Mouse (Mus musculus): ENCODE results near the gene Hoxc10. TPM values are rescaled to one million over a fixed set of nuclear protein-coding genes. Genes with fewer than 3 reads are reported as not detected.

The Hoxc10 gene
- polyA plus RNA-seq, 1 experiment = 16.4 TPM

- H3K27ac ChIP-seq (ENCODE audit: insufficient read depth, low read depth, low read length) = no peak overlapping the region
- no peak for TF ChIP-seq POLR2A (IDR thresholded peaks at IDR 0.05; ENCODE audit: low read depth, low read length)
- no peak for DNase-seq
- WGBS = 1% methylated on average over 24 of the region's 24 CpGs
- H3K4me3 ChIP-seq (ENCODE audit: insufficient read depth, low read depth, low read length) = no peak overlapping the region
- no peaks in the 10 kb centered on the region for H3K4me1 ChIP-seq (ENCODE audit: control insufficient read depth, insufficient read depth, low read length)
- no peaks in the 10 kb centered on the region for H3K36me3 ChIP-seq (ENCODE audit: control insufficient read depth, insufficient read depth, low read length)
- peaks cover 25% of the 10 kb centered on the region for H3K27me3 ChIP-seq (replicated peaks; ENCODE audit: control insufficient read depth, insufficient read depth, low read length)
Observed at GRCm38 (mm10) chr15:102922012-102922362, 44.6 kb upstream of the Hoxc10 start.

GRCm38 (mm10) chr15:102922636-102923500, 43.7 kb upstream of the Hoxc10 start:
- Histone ChIP-seq H3K27ac (ENCODE audit: insufficient read depth, low read depth, low read length) (no peak overlapping the region), H3K4me3 (ENCODE audit: insufficient read depth, low read depth, low read length) (no peak overlapping the region), H3K4me1 (ENCODE audit: control insufficient read depth, insufficient read depth, low read length) (no peaks in the 10 kb centered on the region), H3K27me3 (replicated peaks; ENCODE audit: control insufficient read depth, insufficient read depth, low read length) (peaks cover 27% of the 10 kb centered on the region), H3K36me3 (ENCODE audit: control insufficient read depth, insufficient read depth, low read length) (no peaks in the 10 kb centered on the region)
- no peak for DNase-seq
- WGBS = 37% methylated on average over 6 of the region's 6 CpGs
- TF ChIP-seq POLR2A (IDR thresholded peaks at IDR 0.05; ENCODE audit: low read depth, low read length) (no peak), CTCF (conservative IDR thresholded peaks at IDR 0.05; ENCODE audit: insufficient read depth, insufficient read length, low read depth, low read length) (no peak)

- TF ChIP-seq POLR2A (IDR thresholded peaks at IDR 0.05; ENCODE audit: low read depth, low read length) (no peak), CTCF (conservative IDR thresholded peaks at IDR 0.05; ENCODE audit: insufficient read depth, insufficient read length, low read depth, low read length) (no peak)
- Histone ChIP-seq H3K27ac (ENCODE audit: insufficient read depth, low read depth, low read length) (no peak overlapping the region), H3K36me3 (ENCODE audit: control insufficient read depth, insufficient read depth, low read length) (no peaks in the 10 kb centered on the region), H3K4me1 (ENCODE audit: control insufficient read depth, insufficient read depth, low read length) (no peaks in the 10 kb centered on the region), H3K4me3 (ENCODE audit: insufficient read depth, low read depth, low read length) (no peak overlapping the region), H3K27me3 (replicated peaks; ENCODE audit: control insufficient read depth, insufficient read depth, low read length) (peaks cover 11% of the 10 kb centered on the region)
- no peak for DNase-seq
- 5% methylated on average over 40 of the region's 40 CpGs for WGBS
Observed at GRCm38 (mm10) chr15:102927032-102927645, 39.5 kb upstream of the Hoxc10 start.

GRCm38 (mm10) chr15:102931706-102932358, 34.8 kb upstream of the Hoxc10 start:
- no peak for DNase-seq
- H3K4me1 ChIP-seq (ENCODE audit: control insufficient read depth, insufficient read depth, low read length) = no peaks in the 10 kb centered on the region
- WGBS = 8% methylated on average over 23 of the region's 23 CpGs
- H3K4me3 ChIP-seq (ENCODE audit: insufficient read depth, low read depth, low read length) = no peak overlapping the region
- peaks cover 16% of the 10 kb centered on the region for H3K27me3 ChIP-seq (replicated peaks; ENCODE audit: control insufficient read depth, insufficient read depth, low read length)
- H3K36me3 ChIP-seq (ENCODE audit: control insufficient read depth, insufficient read depth, low read length) = no peaks in the 10 kb centered on the region
- no peak overlapping the region for H3K27ac ChIP-seq (ENCODE audit: insufficient read depth, low read depth, low read length)
- no peak for TF ChIP-seq CTCF (conservative IDR thresholded peaks at IDR 0.05; ENCODE audit: insufficient read depth, insufficient read length, low read depth, low read length)
- no peak for TF ChIP-seq POLR2A (IDR thresholded peaks at IDR 0.05; ENCODE audit: low read depth, low read length)

GRCm38 (mm10) chr15:102934438-102934837, 32.2 kb upstream of the Hoxc10 start:
- H3K4me3 ChIP-seq (ENCODE audit: insufficient read depth, low read depth, low read length) = no peak overlapping the region
- WGBS = 11% methylated on average over 12 of the region's 12 CpGs
- H3K4me1 ChIP-seq (ENCODE audit: control insufficient read depth, insufficient read depth, low read length) = no peaks in the 10 kb centered on the region
- no peak for DNase-seq
- no peak overlapping the region for H3K27ac ChIP-seq (ENCODE audit: insufficient read depth, low read depth, low read length)
- no peaks in the 10 kb centered on the region for H3K36me3 ChIP-seq (ENCODE audit: control insufficient read depth, insufficient read depth, low read length)
- H3K27me3 ChIP-seq (replicated peaks; ENCODE audit: control insufficient read depth, insufficient read depth, low read length) = peaks cover 20% of the 10 kb centered on the region
- TF ChIP-seq CTCF (conservative IDR thresholded peaks at IDR 0.05; ENCODE audit: insufficient read depth, insufficient read length, low read depth, low read length) (no peak), POLR2A (IDR thresholded peaks at IDR 0.05; ENCODE audit: low read depth, low read length) (no peak)

- no peak for DNase-seq
- H3K36me3 ChIP-seq (ENCODE audit: control insufficient read depth, insufficient read depth, low read length) = no peaks in the 10 kb centered on the region
- no peak overlapping the region for H3K27ac ChIP-seq (ENCODE audit: insufficient read depth, low read depth, low read length)
- H3K4me1 ChIP-seq (ENCODE audit: control insufficient read depth, insufficient read depth, low read length) = no peaks in the 10 kb centered on the region
- WGBS = 3% methylated on average over 27 of the region's 27 CpGs
- no peak overlapping the region for H3K4me3 ChIP-seq (ENCODE audit: insufficient read depth, low read depth, low read length)
- peaks cover 20% of the 10 kb centered on the region for H3K27me3 ChIP-seq (replicated peaks; ENCODE audit: control insufficient read depth, insufficient read depth, low read length)
- TF ChIP-seq CTCF (conservative IDR thresholded peaks at IDR 0.05; ENCODE audit: insufficient read depth, insufficient read length, low read depth, low read length) = no peak
- no peak for TF ChIP-seq POLR2A (IDR thresholded peaks at IDR 0.05; ENCODE audit: low read depth, low read length)
Observed at GRCm38 (mm10) chr15:102934897-102935296, 31.7 kb upstream of the Hoxc10 start.

Measured in kidney, adult 2 months (tissue).